Mouse (Mus musculus) midbrain, embryonic 12.5 days (tissue): Measurements from ENCODE around the gene Sertad1. TPM values are rescaled to one million over a fixed set of nuclear protein-coding genes. Genes with fewer than 3 reads are reported as not detected.

Source experiments
- ATAC-seq: fragments of 200-750 bp; cut with Nextera tagmentation; 2 replicates; pipeline ENCODE4 v1.8.0; 2017; ENCODE audit warnings: low read depth, moderate TSS enrichment, moderate library complexity; ENCODE audit not compliant: low FRiP score
- H3K27ac ChIP-seq: fragments of 300-500 bp; sonication (generic); replicated peaks from 2 replicates; pipeline ENCODE4 v1.5.1; 2016; ENCODE audit warnings: mild to moderate bottlenecking
- H3K27me3 ChIP-seq: fragments of 300-500 bp; sonication (generic); 2 replicates; pipeline ENCODE4 v1.6.1; 2016; ENCODE audit warnings: mild to moderate bottlenecking
- H3K36me3 ChIP-seq: fragments of 300-500 bp; sonication (generic); 2 replicates; pipeline ENCODE4 v1.6.1; 2016
- H3K4me1 ChIP-seq: fragments of 300-500 bp; sonication (generic); 2 replicates; pipeline ENCODE4 v1.6.1; 2016
- H3K4me2 ChIP-seq: fragments of 300-500 bp; sonication (generic); replicated peaks from 2 replicates; pipeline ENCODE4 v1.6.1; 2016; ENCODE audit warnings: mild to moderate bottlenecking, moderate library complexity
- H3K4me3 ChIP-seq: fragments of 300-500 bp; sonication (generic); 2 replicates; pipeline ENCODE4 v1.5.1; 2016; ENCODE audit warnings: mild to moderate bottlenecking
- H3K9ac ChIP-seq: fragments of 300-500 bp; sonication (generic); replicated peaks from 2 replicates; pipeline ENCODE4 v1.6.1; 2016; ENCODE audit warnings: mild to moderate bottlenecking, moderate library complexity
- H3K9me3 ChIP-seq: fragments of 300-500 bp; sonication (generic); 2 replicates; pipeline ENCODE4 v1.6.1; 2016; ENCODE audit warnings: mild to moderate bottlenecking
- WGBS: fragments of 180-500 bp; shearing (Covaris S2); methylation state at CpG from one replicate; pipeline ENCODE4 v1.1.7; 2016; 5-methylcytosine and 5-hydroxymethylcytosine counted together
- polyA plus RNA-seq: library from polyadenylated mRNA; unstranded; fragments of >200 nt; fragmentation: Nextera tagmentation; extraction: Ambion mirVana; gene quantifications from 2 replicates; pipeline ENCODE4 v1.2.1, GENCODE M21; 2016

Sertad1 gene
- 11.6 and 14.4 TPM in 2 replicates for polyA plus RNA-seq

- peak; percentile 96 for ATAC-seq
- Histone ChIP-seq H3K27me3 (peaks cover 18% of the 10 kb centered on the region), H3K27ac (peak within 1 kb of the TSS; percentile 89), H3K9me3 (no peaks in the 10 kb centered on the region), H3K4me2 (peak within 1 kb of the TSS; percentile 62), H3K4me1 (peaks cover 19% of the 10 kb centered on the region), H3K4me3 (peak within 1 kb of the TSS; percentile 76), H3K9ac (peak within 1 kb of the TSS; percentile 77), H3K36me3 (no peaks in the 10 kb centered on the region)
- WGBS: under 1% methylated on average over 68 of the region's 80 CpGs
These were observed at the start of gene Sertad1 for GRCm38 (mm10) chr7:27486770-27487697. TSS of gene Sertad1 (plus strand) at chr7:27486910.

GRCm38 (mm10) chr7:27437544-27437943 is 49.2 kb upstream of the Sertad1 start:
- ATAC-seq: no peak
- Histone ChIP-seq H3K27ac (no peak overlapping the region), H3K9me3 (no peaks in the 10 kb centered on the region), H3K4me1 (no peaks in the 10 kb centered on the region), H3K36me3 (no peaks in the 10 kb centered on the region), H3K4me2 (no peak overlapping the region), H3K9ac (no peak overlapping the region), H3K27me3 (peaks cover 27% of the 10 kb centered on the region), H3K4me3 (no peak overlapping the region)
- 63% methylated on average over 5 of the region's 5 CpGs for WGBS

- no peaks in the 10 kb centered on the region for H3K36me3 ChIP-seq
- no peak overlapping the region for H3K4me2 ChIP-seq
- H3K9me3 ChIP-seq: no peaks in the 10 kb centered on the region
- no peak for ATAC-seq
- no peak overlapping the region for H3K27ac ChIP-seq
- H3K9ac ChIP-seq: no peak overlapping the region
- H3K4me3 ChIP-seq: no peak overlapping the region
- H3K4me1 ChIP-seq: no peaks in the 10 kb centered on the region
- 75% methylated on average over 4 of the region's 4 CpGs for WGBS
- peaks cover 15% of the 10 kb centered on the region for H3K27me3 ChIP-seq
These were observed 46.7 kb upstream of the Sertad1 start for GRCm38 (mm10) chr7:27440014-27440413.

- H3K9ac ChIP-seq: peak overlapping the region; percentile 79
- H3K27me3 ChIP-seq: peaks cover 48% of the 10 kb centered on the region
- WGBS: 1% methylated on average over 13 of the region's 18 CpGs
- H3K9me3 ChIP-seq: no peaks in the 10 kb centered on the region
- no peak for ATAC-seq
- H3K4me2 ChIP-seq: peak overlapping the region; percentile 95
- no peak overlapping the region for H3K27ac ChIP-seq
- peaks cover 20% of the 10 kb centered on the region for H3K4me1 ChIP-seq
- H3K36me3 ChIP-seq: no peaks in the 10 kb centered on the region
- peak overlapping the region; percentile 59 for H3K4me3 ChIP-seq
These were observed 40.7 kb upstream of the Sertad1 start for GRCm38 (mm10) chr7:27446051-27446450.

- Histone ChIP-seq H3K4me1 (peaks cover 20% of the 10 kb centered on the region), H3K9ac (peak overlapping the region; percentile 79), H3K27me3 (peaks cover 48% of the 10 kb centered on the region), H3K4me2 (peak overlapping the region; percentile 95), H3K27ac (no peak overlapping the region), H3K4me3 (peak overlapping the region; percentile 59), H3K9me3 (no peaks in the 10 kb centered on the region), H3K36me3 (no peaks in the 10 kb centered on the region)
- WGBS: 11% methylated on average over 29 of the region's 53 CpGs
- ATAC-seq: peak; percentile 28
These were observed 39.9 kb upstream of the Sertad1 start for GRCm38 (mm10) chr7:27446521-27447418.

GRCm38 (mm10) chr7:27447419-27448286 is 39.1 kb upstream of the Sertad1 start, which contains the start of the genes Sptbn4 and Blvrb:
TSS of gene Sptbn4 (minus strand) at chr7:27447686.
TSS of gene Blvrb (plus strand) at chr7:27447978.
- Histone ChIP-seq H3K27ac (no peak within 1 kb of the TSS; the same call in 1 of the 2 replicates), H3K27me3 (peaks cover 48% of the 10 kb centered on the region), H3K4me3 (peak within 1 kb of the TSS; percentile 59), H3K36me3 (no peaks in the 10 kb centered on the region), H3K9ac (peak within 1 kb of the TSS; percentile 79), H3K9me3 (no peaks in the 10 kb centered on the region), H3K4me1 (peaks cover 20% of the 10 kb centered on the region), H3K4me2 (peak within 1 kb of the TSS; percentile 95)
- ATAC-seq: peak; percentile 95
- 2% methylated on average over 54 of the region's 54 CpGs for WGBS

- Histone ChIP-seq H3K4me2 (peak overlapping the region; percentile 95), H3K4me1 (peaks cover 20% of the 10 kb centered on the region), H3K36me3 (no peaks in the 10 kb centered on the region), H3K9ac (peak overlapping the region; percentile 50), H3K4me3 (peak overlapping the region; percentile 51), H3K27me3 (peaks cover 46% of the 10 kb centered on the region), H3K9me3 (no peaks in the 10 kb centered on the region), H3K27ac (no peak overlapping the region; the same call in 1 of the 2 replicates)
- no peak for ATAC-seq
- WGBS: 62% methylated on average over 15 of the region's 15 CpGs
These were observed 38.1 kb upstream of the Sertad1 start for GRCm38 (mm10) chr7:27448421-27449206.

- Histone ChIP-seq H3K4me2 (no peak overlapping the region), H3K27me3 (peaks cover 43% of the 10 kb centered on the region), H3K4me1 (peaks cover 20% of the 10 kb centered on the region), H3K27ac (no peak overlapping the region), H3K9ac (no peak overlapping the region), H3K36me3 (no peaks in the 10 kb centered on the region), H3K4me3 (no peak overlapping the region), H3K9me3 (no peaks in the 10 kb centered on the region)
- ATAC-seq: no peak
- 61% methylated on average over 10 of the region's 10 CpGs for WGBS
These were observed 37.4 kb upstream of the Sertad1 start for GRCm38 (mm10) chr7:27449256-27449862.

- WGBS: 100% methylated on average over 2 of the region's 2 CpGs
- Histone ChIP-seq H3K27me3 (peaks cover 23% of the 10 kb centered on the region), H3K36me3 (no peaks in the 10 kb centered on the region), H3K4me2 (no peak overlapping the region), H3K4me1 (peaks cover 16% of the 10 kb centered on the region), H3K9ac (no peak overlapping the region), H3K27ac (no peak overlapping the region), H3K9me3 (no peaks in the 10 kb centered on the region), H3K4me3 (no peak overlapping the region)
- no peak for ATAC-seq
These were observed 35.4 kb upstream of the Sertad1 start for GRCm38 (mm10) chr7:27451359-27451758.

GRCm38 (mm10) chr7:27452206-27452770 is 34.4 kb upstream of the Sertad1 start:
- ATAC-seq: no peak
- WGBS: 53% methylated on average over 13 of the region's 13 CpGs
- Histone ChIP-seq H3K4me1 (peaks cover 7% of the 10 kb centered on the region; the same call in 1 of the 2 replicates), H3K27ac (no peak overlapping the region), H3K4me2 (no peak overlapping the region), H3K27me3 (peaks cover 14% of the 10 kb centered on the region), H3K36me3 (no peaks in the 10 kb centered on the region), H3K9ac (no peak overlapping the region), H3K9me3 (no peaks in the 10 kb centered on the region), H3K4me3 (no peak overlapping the region)
